ENCODE assay signal across 16 mouse cellular contexts in genomic region chr14:89217390-89217789, GRCm38 (mm10).
"Had no signal": no experiment of that assay in that cellular context is flagged by ENCODE, and none has a peak within 500 bp of the region (broad histone marks: within the 10 kb centered on the region; RNA-seq: fewer than 3 reads in every experiment).

No protein-coding gene starts in this region.

- H3K4me1 ChIP-seq: neural tube, embryonic 12.5 days; neural tube, embryonic 13.5 days; neural tube, embryonic 15.5 days; stomach, embryonic 15.5 days had no signal

- H3K9me3 ChIP-seq: neural tube, embryonic 12.5 days; neural tube, embryonic 13.5 days; neural tube, embryonic 15.5 days; stomach, embryonic 15.5 days had no signal

- H3K9ac ChIP-seq: neural tube, embryonic 12.5 days; neural tube, embryonic 13.5 days; neural tube, embryonic 15.5 days; stomach, embryonic 15.5 days had no signal

- H3K36me3 ChIP-seq: neural tube, embryonic 12.5 days; neural tube, embryonic 13.5 days; neural tube, embryonic 15.5 days; stomach, embryonic 15.5 days had no signal

- H3K4me3 ChIP-seq: neural tube, embryonic 12.5 days; neural tube, embryonic 13.5 days; neural tube, embryonic 15.5 days; stomach, embryonic 15.5 days had no signal

- H3K27me3 ChIP-seq: neural tube, embryonic 12.5 days; neural tube, embryonic 13.5 days; neural tube, embryonic 15.5 days; stomach, embryonic 15.5 days had no signal

- DNase-seq: right cerebral cortex, adult 18-20 months; right cerebral cortex, postnatal 14 days; right cerebral cortex, postnatal 25 days; right cerebral cortex, postnatal 4 days; spleen, adult 18-20 months; thymus, adult 18-20 months; thymus, adult 2 months; thymus, postnatal 14 days; thymus, postnatal 25 days; thymus, postnatal 36 days; thymus, postnatal 4 days had no signal

- H3K27ac ChIP-seq: neural tube, embryonic 12.5 days; neural tube, embryonic 13.5 days; neural tube, embryonic 15.5 days; stomach, embryonic 15.5 days; stomach, postnatal 0 days had no signal

- H3K4me2 ChIP-seq: neural tube, embryonic 12.5 days; neural tube, embryonic 13.5 days; neural tube, embryonic 15.5 days; stomach, embryonic 15.5 days had no signal
